Mouse (Mus musculus) liver (tissue): ENCODE results near the gene Psg23.
"Not testable (repeated sequence)": the region's sequence is repeated elsewhere in the genome, so short reads cannot be mapped to it uniquely, and the experiment has no call there.

ENCODE experiments used
- DNase-seq: peaks from one replicate; pipeline ENCODE4 v3.0.0-alpha.2; 2020; ENCODE audit warnings: mixed read lengths

The Psg23 gene

GRCm38 (mm10) chr7:18616401-18616800, at the start of gene Psg23:
TSS of gene Psg23 (minus strand) at chr7:18616501.
- not testable (repeated sequence) for DNase-seq

- DNase-seq, result not testable (repeated sequence)
Measured at GRCm38 (mm10) chr7:18656625-18657024, 40.3 kb upstream of the Psg23 start, which contains the start of gene Psg21. TSS of gene Psg21 (minus strand) at chr7:18656725.

- not testable (repeated sequence) for DNase-seq
Measured at GRCm38 (mm10) chr7:18626921-18627320, 10.6 kb upstream of the Psg23 start.

GRCm38 (mm10) chr7:18567205-18567604, 49.1 kb downstream of the Psg23 start, which contains the start of gene Psg27:
TSS of gene Psg27 (minus strand) at chr7:18567305.
- DNase-seq, result no peak

- no peak for DNase-seq
Measured at GRCm38 (mm10) chr7:18559850-18560249, 56.5 kb downstream of the Psg23 start.
